Mouse (Mus musculus): ENCODE measurements around the gene Psma3. TPM values are rescaled to one million over a fixed set of nuclear protein-coding genes. Genes with fewer than 3 reads are reported as not detected.

Psma3 gene
- polyA plus RNA-seq, 1 experiment from 2014 or later = 532 TPM

DNA sequence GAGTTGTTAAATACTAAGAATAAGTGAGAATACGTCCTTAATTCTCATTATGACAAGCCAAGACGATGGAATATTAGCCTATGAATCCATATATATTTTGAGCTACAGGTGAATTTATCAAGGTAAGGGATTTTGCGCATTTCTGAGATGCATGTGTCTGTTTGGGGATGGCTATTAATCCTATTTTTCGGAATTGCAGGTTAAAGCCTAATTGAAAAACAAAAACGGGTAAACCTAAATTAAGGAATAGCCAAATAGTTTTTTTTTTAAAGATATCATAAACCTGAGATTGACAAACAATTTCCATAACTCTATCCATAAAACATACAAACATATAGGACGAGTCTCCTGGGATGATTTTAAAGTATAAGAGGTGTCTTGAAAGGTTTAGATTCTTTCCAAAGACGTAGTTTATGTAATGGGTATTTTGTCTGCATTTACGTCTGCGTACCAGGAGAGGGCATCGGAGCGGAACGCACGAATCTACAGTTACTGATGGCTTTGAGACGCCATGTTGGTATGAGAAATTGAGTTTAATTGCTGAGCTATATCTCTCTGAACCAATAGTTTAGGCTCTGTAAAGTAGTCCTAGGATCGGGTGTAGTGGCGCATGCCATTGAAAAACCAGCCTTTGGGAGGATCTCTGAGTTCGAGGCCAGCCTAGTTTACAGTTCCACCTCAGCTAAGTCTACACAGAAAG lies 4.8 kb upstream of the Psma3 start:
- H3K27me3 ChIP-seq = no peaks in the 10 kb centered on the region
- no peak for ATAC-seq (ENCODE audit: low FRiP score)
- WGBS = 4% methylated on average over 17 of the region's 17 CpGs

DNA sequence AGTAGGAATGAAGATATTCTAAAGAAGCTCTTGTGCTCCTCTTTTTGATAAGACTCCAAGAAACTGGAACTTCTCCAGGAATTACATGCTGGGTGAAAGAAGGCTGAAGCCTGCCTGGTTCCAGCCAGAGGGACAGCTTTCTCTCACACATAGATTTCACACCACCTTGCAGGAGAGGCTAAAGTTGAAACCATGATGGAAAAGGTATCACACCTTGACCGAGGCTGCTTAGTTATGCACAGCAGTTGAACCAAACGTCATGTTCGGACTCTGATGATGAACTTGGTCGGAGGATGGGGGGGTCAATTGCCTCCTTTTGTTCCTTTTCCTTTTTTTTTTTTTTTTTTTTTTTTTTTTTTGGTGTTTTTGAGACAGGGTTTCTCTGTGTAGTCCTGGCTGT lies 590 bp upstream of the Psma3 start:
- Histone ChIP-seq H3K4me1 (peaks cover 11% of the 10 kb centered on the region), H3K9ac (no peak overlapping the region), H3K27ac (no peak overlapping the region), H3K36me3 (no peaks in the 10 kb centered on the region), H3K4me3 (no peak overlapping the region), H3K27me3 (no peaks in the 10 kb centered on the region), H3K4me2 (replicated peaks) (peak overlapping the region; percentile 43; the same call in 1 of the 2 replicates), H3K9me3 (replicated peaks) (no peaks in the 10 kb centered on the region)
- 91% methylated on average over 4 of the region's 4 CpGs for WGBS
- ATAC-seq (ENCODE audit: low FRiP score) = no peak

More for the DNA sequence above, 4.8 kb upstream of the Psma3 start:
- Histone ChIP-seq H3K4me1 (peaks cover 6% of the 10 kb centered on the region; the same call in 1 of the 2 replicates), H3K4me2 (replicated peaks) (peak overlapping the region; percentile 49), H3K9me3 (replicated peaks) (no peaks in the 10 kb centered on the region), H3K27ac (peak overlapping the region; percentile 48; the same call in 1 of the 2 replicates), H3K4me3 (peak overlapping the region; percentile 26), H3K36me3 (no peaks in the 10 kb centered on the region), H3K9ac (no peak overlapping the region)

DNA sequence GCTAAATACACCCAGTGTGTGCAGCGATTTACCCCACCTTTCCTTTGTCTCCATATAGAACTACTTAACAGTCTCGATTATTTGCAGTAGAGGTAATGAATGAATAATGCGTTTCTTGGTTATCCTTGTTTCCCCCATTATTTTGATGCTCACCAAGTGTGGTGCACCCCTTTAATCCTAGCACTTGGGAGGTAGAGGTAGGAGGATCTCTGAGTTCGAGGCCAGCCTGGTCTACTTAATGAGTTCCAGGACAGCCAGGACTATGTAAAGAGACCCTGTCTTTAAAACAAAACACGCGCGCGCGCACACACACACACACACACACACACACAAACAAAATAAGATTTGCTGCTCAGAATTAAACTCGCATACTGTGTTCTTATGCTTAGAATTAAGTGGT lies 985 bp downstream of the Psma3 start:
- Histone ChIP-seq H3K27me3 (no peaks in the 10 kb centered on the region), H3K9ac (peak overlapping the region; percentile 93)
- whole genome bisulfite sequencing = 24% methylated on average over 10 of the region's 10 CpGs

DNA sequence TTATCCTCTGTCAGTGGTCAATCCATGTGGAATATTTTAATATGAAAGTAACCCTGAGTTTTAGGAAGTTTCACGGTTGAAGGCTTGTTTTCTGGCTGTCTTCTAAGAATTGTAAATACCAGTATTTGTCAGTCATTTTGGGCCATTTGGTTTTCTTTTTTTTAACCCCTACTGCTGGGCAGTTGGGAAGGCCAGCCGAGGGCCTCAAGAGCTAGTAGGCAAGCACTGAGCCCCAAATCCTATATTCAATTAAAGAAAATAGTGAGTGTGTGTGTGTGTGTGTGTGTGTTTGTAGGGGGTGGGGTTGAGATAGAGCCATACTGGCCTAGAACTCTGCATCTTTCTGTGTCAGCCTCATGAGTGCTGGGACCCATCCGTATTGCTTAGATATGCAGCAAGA lies 1.5 kb downstream of the Psma3 start:
- peaks cover 11% of the 10 kb centered on the region for H3K4me1 ChIP-seq
- peaks cover 15% of the 10 kb centered on the region; the same call in 1 of the 2 replicates for H3K36me3 ChIP-seq
- WGBS = 85% methylated on average over 3 of the region's 3 CpGs
- no peak for ATAC-seq (ENCODE audit: low FRiP score)
- no peaks in the 10 kb centered on the region for H3K27me3 ChIP-seq
- H3K4me2 ChIP-seq (replicated peaks) = peak overlapping the region; percentile 67
- H3K9me3 ChIP-seq (replicated peaks) = no peaks in the 10 kb centered on the region
- no peak overlapping the region for H3K27ac ChIP-seq
- peak overlapping the region; percentile 93; the same call in 1 of the 2 replicates for H3K9ac ChIP-seq
- peak overlapping the region; percentile 84 for H3K4me3 ChIP-seq

More for the DNA sequence above, 985 bp downstream of the Psma3 start:
- Histone ChIP-seq H3K36me3 (peaks cover 11% of the 10 kb centered on the region; the same call in 1 of the 2 replicates), H3K4me1 (peaks cover 11% of the 10 kb centered on the region), H3K4me3 (peak overlapping the region; percentile 84), H3K27ac (peak overlapping the region; percentile 96), H3K4me2 (replicated peaks) (peak overlapping the region; percentile 67), H3K9me3 (replicated peaks) (no peaks in the 10 kb centered on the region)
- no peak for ATAC-seq (ENCODE audit: low FRiP score)

DNA sequence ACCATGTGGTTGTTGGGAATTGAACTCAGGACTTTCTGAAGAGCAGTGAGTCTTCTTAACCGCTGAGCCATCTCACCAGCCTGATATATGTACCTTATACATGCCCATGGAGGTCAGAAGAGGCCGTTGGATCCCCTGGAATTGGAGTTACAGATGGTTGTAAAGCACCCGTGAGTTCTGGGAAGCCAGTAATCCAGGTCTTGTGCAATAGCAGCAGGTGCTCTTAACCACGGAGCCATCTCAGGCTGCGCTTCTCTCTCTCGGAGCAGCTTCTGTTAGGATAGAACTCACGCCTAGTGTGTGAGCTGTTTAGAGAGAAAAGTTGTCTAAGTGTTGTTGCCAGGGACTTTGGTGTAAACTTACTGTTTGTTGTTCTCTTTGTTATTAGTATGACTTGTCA lies 3.9 kb downstream of the Psma3 start:
- H3K4me1 ChIP-seq = peaks cover 11% of the 10 kb centered on the region
- H3K9ac ChIP-seq = no peak overlapping the region
- H3K4me2 ChIP-seq (replicated peaks) = no peak overlapping the region
- ATAC-seq (ENCODE audit: low FRiP score) = no peak
- no peaks in the 10 kb centered on the region for H3K9me3 ChIP-seq (replicated peaks)
- H3K27ac ChIP-seq = no peak overlapping the region
- no peak overlapping the region for H3K4me3 ChIP-seq
- 90% methylated on average over 7 of the region's 7 CpGs for WGBS
- peaks cover 31% of the 10 kb centered on the region for H3K36me3 ChIP-seq
- no peaks in the 10 kb centered on the region for H3K27me3 ChIP-seq

DNA sequence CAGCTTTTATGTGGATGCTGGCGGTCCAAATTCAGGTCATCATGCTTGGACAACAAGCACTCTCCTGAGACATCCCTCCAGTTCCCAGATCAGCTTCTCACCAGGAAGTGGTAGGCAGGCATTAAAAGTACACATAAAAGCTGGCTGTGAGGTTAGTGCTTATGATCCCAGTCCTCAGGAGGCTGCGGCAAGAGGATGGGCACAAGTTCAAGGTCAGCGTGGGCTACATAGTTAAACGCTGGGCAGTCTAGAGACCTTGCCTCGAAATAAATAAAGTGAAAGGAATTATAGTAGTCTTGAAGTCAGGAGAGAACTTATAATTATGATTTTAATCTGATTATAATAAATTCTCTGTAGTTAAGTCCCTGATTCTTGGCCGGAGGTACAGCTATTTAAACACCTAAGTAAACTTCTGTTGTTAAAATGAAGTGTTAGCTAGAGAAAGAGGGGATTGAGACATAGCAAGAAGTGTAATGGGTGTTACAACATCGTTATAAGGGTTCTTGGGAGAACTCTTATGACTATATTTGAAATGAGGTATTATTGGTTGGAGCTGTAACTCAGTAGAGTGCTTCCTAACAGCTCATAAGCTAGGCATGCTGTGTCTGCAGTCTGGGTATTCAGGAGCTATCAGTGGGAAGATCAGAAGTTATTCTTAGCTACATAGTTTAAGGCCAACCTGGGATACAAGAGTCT lies 10.6 kb downstream of the Psma3 start:
- Histone ChIP-seq H3K36me3 (peaks cover 75% of the 10 kb centered on the region), H3K9ac (no peak overlapping the region), H3K27ac (no peak overlapping the region), H3K4me3 (no peak overlapping the region), H3K4me2 (replicated peaks) (no peak overlapping the region), H3K9me3 (replicated peaks) (no peaks in the 10 kb centered on the region), H3K27me3 (no peaks in the 10 kb centered on the region), H3K4me1 (no peaks in the 10 kb centered on the region)
- no peak for ATAC-seq (ENCODE audit: low FRiP score)
- WGBS = 96% methylated on average over 7 of the region's 7 CpGs

DNA sequence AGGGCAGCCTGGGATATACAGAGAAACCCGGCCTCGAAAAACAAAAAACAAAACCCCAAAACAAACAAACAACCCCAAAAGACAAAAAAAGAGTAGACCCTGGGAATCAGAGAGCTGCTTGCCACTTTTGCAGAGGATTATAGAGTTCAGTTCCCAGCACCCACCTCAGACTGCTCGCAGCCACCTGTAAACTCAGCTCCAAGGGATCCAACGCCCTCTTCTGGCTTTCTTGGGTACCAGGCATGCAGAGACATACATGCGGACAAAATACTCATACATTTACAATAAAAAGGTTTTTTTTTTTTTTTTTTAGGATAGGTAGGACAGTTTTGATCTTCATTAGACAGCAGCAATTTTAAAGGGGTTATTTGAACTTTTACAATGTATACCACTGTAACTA lies 22.8 kb downstream of the Psma3 start:
- H3K9ac ChIP-seq = no peak overlapping the region
- no peaks in the 10 kb centered on the region for H3K9me3 ChIP-seq (replicated peaks)
- peaks cover 40% of the 10 kb centered on the region for H3K36me3 ChIP-seq
- no peak overlapping the region for H3K4me2 ChIP-seq (replicated peaks)
- no peaks in the 10 kb centered on the region for H3K27me3 ChIP-seq
- H3K4me3 ChIP-seq = no peak overlapping the region
- no peak for ATAC-seq (ENCODE audit: low FRiP score)
- H3K4me1 ChIP-seq = no peaks in the 10 kb centered on the region
- WGBS = 88% methylated on average over 5 of the region's 5 CpGs
- H3K27ac ChIP-seq = no peak overlapping the region

DNA sequence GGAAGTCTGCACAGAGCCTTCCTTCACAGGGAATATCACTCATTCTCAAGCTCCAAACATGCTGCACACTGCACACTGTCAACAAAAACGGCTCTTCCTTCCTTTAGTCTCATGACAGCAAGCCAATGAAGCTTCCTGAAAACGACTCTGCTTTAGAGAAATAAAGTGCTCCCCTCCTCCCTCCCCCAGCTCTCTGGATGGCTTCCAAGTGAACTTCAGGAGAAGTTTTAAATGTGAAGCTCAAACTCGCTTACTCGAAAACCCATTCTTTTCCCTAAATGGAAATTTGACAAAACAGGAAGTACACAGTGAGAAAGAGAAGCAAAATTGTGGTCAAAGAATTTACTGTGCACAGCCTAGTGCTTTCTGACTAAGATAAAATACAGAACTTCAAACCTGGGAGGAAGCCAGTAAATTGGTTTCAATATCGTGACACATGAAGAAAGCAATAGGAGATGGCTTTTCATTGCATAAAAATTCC lies 25.0 kb downstream of the Psma3 start:
- Histone ChIP-seq H3K9me3 (replicated peaks) (no peaks in the 10 kb centered on the region), H3K4me1 (no peaks in the 10 kb centered on the region), H3K36me3 (peaks cover 30% of the 10 kb centered on the region), H3K4me3 (no peak overlapping the region), H3K4me2 (replicated peaks) (no peak overlapping the region), H3K9ac (no peak overlapping the region), H3K27ac (no peak overlapping the region), H3K27me3 (no peaks in the 10 kb centered on the region)
- no peak for ATAC-seq (ENCODE audit: low FRiP score)
- WGBS = 73% methylated on average over 5 of the region's 5 CpGs

DNA sequence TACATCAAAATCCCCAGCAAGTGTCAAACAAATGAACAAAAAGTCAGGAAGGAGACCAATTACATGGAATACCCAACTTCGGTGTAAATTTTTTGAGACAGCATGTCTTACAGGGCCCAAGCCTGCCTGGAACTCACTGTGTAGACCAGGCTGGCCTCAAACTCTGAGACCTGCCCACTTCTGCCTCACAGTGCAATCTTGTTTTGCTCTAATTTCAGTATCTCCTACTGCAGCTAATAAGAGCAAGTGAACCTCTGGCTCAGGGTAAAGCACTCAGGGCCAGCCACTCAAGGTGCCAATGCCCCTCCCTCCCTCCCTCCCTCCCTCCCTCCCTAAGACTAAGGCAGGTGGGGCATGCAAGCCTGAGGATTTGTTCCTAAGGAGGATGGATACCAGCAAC lies 25.9 kb downstream of the Psma3 start:
- Histone ChIP-seq H3K36me3 (peaks cover 34% of the 10 kb centered on the region), H3K9ac (no peak overlapping the region), H3K4me3 (no peak overlapping the region), H3K9me3 (replicated peaks) (no peaks in the 10 kb centered on the region), H3K4me2 (replicated peaks) (no peak overlapping the region), H3K27me3 (no peaks in the 10 kb centered on the region), H3K27ac (no peak overlapping the region), H3K4me1 (no peaks in the 10 kb centered on the region)
- WGBS = 89% methylated on average over 1 of the region's 1 CpGs
- ATAC-seq (ENCODE audit: low FRiP score) = no peak

DNA sequence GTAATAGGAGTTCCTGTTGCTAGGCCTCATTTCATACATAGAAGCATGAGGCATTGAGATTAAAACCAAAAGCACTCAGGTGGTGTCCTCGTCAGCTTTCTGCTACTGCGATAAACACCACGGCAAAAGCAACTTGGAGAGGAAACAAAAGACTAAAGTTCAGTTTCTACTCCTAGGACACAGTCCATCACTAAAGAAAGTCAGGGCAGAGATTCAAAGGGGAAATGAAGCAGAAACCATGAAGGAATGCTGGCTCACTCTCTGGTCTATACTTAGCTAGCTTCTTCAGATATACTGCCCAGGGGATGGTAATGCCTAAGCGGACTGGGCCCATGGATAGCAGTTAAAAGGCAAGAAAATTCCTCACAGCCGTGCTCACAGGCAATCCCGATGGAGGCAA lies 27.0 kb downstream of the Psma3 start:
- 78% methylated on average over 6 of the region's 6 CpGs for WGBS
- Histone ChIP-seq H3K27ac (no peak overlapping the region), H3K36me3 (peaks cover 33% of the 10 kb centered on the region), H3K27me3 (no peaks in the 10 kb centered on the region), H3K4me1 (no peaks in the 10 kb centered on the region), H3K9me3 (replicated peaks) (no peaks in the 10 kb centered on the region), H3K9ac (no peak overlapping the region), H3K4me3 (no peak overlapping the region), H3K4me2 (replicated peaks) (no peak overlapping the region)
- ATAC-seq (ENCODE audit: low FRiP score) = no peak

DNA sequence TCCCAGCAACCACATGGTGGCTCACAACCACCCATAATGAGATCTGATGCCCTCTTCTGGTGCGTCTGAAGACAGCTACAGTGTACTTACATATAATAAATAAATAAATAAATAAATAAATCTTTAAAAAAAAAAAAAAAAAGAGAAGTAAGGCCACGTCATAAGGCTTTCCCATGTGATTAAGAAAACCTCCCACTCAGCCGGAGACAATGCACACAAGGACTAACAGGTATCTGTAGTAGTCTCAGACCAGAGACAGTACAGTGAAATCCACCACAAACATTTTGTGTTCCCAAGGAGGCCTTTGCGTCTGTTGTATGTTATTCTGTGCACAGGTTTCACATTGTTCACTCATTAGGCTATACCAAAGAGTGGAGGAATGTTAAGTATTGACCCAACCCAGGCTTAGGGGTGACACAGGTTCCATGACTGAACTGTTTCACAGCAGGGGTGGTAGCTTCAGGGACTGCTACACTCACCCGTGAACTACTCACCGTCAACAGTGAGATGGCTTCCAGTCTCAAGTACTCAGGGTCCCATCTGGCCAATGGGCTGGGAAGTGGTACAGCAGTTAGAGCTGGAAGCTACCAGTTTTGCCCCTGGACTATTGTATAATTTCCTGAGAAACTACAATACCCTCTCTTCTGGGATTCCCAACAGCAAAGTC lies 29.5 kb downstream of the Psma3 start:
- WGBS = 94% methylated on average over 5 of the region's 6 CpGs
- no peak overlapping the region for H3K27ac ChIP-seq
- H3K9ac ChIP-seq = no peak overlapping the region
- peaks cover 41% of the 10 kb centered on the region for H3K36me3 ChIP-seq
- no peaks in the 10 kb centered on the region for H3K9me3 ChIP-seq (replicated peaks)
- no peak overlapping the region for H3K4me2 ChIP-seq (replicated peaks)
- ATAC-seq (ENCODE audit: low FRiP score) = no peak
- no peak overlapping the region for H3K4me3 ChIP-seq
- H3K27me3 ChIP-seq = no peaks in the 10 kb centered on the region
- no peaks in the 10 kb centered on the region for H3K4me1 ChIP-seq

DNA sequence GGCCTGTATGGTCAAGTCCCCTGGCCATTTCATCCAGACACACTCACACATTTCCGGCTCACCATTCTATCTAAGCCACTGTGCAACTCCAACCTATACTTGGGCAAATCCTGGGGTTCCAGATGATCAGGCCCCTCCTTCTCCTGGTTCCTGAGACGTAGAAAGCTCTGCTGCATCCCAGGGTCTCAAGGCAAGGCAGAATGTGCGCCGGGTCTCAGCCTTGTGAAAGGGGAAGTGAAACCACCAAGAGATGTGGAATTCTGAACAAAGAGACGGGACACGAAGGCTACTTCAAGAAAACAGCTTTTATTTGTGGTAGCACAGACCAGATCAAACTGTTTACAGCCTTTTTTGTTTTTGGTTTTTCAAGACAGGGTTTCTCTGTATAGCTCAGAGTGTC lies 31.7 kb downstream of the Psma3 start:
- no peak overlapping the region for H3K27ac ChIP-seq
- H3K9me3 ChIP-seq (replicated peaks) = no peaks in the 10 kb centered on the region
- no peak for ATAC-seq (ENCODE audit: low FRiP score)
- H3K4me3 ChIP-seq = no peak overlapping the region
- no peak overlapping the region for H3K9ac ChIP-seq
- WGBS = 96% methylated on average over 6 of the region's 6 CpGs
- H3K4me1 ChIP-seq = no peaks in the 10 kb centered on the region
- H3K36me3 ChIP-seq = peaks cover 52% of the 10 kb centered on the region
- H3K27me3 ChIP-seq = no peaks in the 10 kb centered on the region
- H3K4me2 ChIP-seq (replicated peaks) = no peak overlapping the region
